Mouse (Mus musculus): ENCODE data around the gene Ncapd2. TPM values are rescaled to one million over a fixed set of nuclear protein-coding genes. Genes with fewer than 3 reads are reported as not detected.

Ncapd2 gene
- polyA plus RNA-seq, 1 experiment = 78.5 TPM

GRCm38 (mm10) chr6:125147329-125147728, 44.2 kb downstream of the Ncapd2 start:
- Histone ChIP-seq H3K9me3 (ENCODE audit: control insufficient read depth, low read length) (no peaks in the 10 kb centered on the region), H3K36me3 (ENCODE audit: control insufficient read depth) (peaks cover 64% of the 10 kb centered on the region), H3K4me1 (ENCODE audit: control insufficient read depth) (peaks cover 68% of the 10 kb centered on the region), H3K4me3 (replicated peaks) (no peak overlapping the region), H3K27me3 (ENCODE audit: control insufficient read depth) (no peaks in the 10 kb centered on the region)
- no peak for TF ChIP-seq GATA1 (IDR thresholded peaks at IDR 0.05; ENCODE audit: low read length)
- TF ChIP-seq TAL1 (IDR thresholded peaks at IDR 0.05; ENCODE audit: low read length) = no peak

GRCm38 (mm10) chr6:125146797-125147196, 44.7 kb downstream of the Ncapd2 start:
- TF ChIP-seq TAL1 (IDR thresholded peaks at IDR 0.05; ENCODE audit: low read length) (no peak), GATA1 (IDR thresholded peaks at IDR 0.05; ENCODE audit: low read length) (no peak)
- H3K4me3 ChIP-seq (replicated peaks) = peak overlapping the region; percentile 93
- H3K9me3 ChIP-seq (ENCODE audit: control insufficient read depth, low read length) = no peaks in the 10 kb centered on the region
- peaks cover 65% of the 10 kb centered on the region for H3K36me3 ChIP-seq (ENCODE audit: control insufficient read depth)
- peaks cover 63% of the 10 kb centered on the region for H3K4me1 ChIP-seq (ENCODE audit: control insufficient read depth)
- H3K27me3 ChIP-seq (ENCODE audit: control insufficient read depth) = no peaks in the 10 kb centered on the region

GRCm38 (mm10) chr6:125146148-125146547, 45.4 kb downstream of the Ncapd2 start:
- H3K4me1 ChIP-seq (ENCODE audit: control insufficient read depth) = peaks cover 58% of the 10 kb centered on the region

GRCm38 (mm10) chr6:125145479-125145951, 46.0 kb downstream of the Ncapd2 start:
- TF ChIP-seq GATA1 (IDR thresholded peaks at IDR 0.05; ENCODE audit: low read length) = no peak
- no peak for TF ChIP-seq TAL1 (IDR thresholded peaks at IDR 0.05; ENCODE audit: low read length)
- peaks cover 68% of the 10 kb centered on the region for H3K36me3 ChIP-seq (ENCODE audit: control insufficient read depth)
- H3K4me3 ChIP-seq (replicated peaks) = peak overlapping the region; percentile 93
- H3K9me3 ChIP-seq (ENCODE audit: control insufficient read depth, low read length) = no peaks in the 10 kb centered on the region
- H3K4me1 ChIP-seq (ENCODE audit: control insufficient read depth) = peaks cover 55% of the 10 kb centered on the region
- no peaks in the 10 kb centered on the region for H3K27me3 ChIP-seq (ENCODE audit: control insufficient read depth)

More at GRCm38 (mm10) chr6:125146148-125146547, 45.4 kb downstream of the Ncapd2 start:
- Histone ChIP-seq H3K9me3 (ENCODE audit: control insufficient read depth, low read length) (no peaks in the 10 kb centered on the region), H3K36me3 (ENCODE audit: control insufficient read depth) (peaks cover 66% of the 10 kb centered on the region), H3K4me3 (replicated peaks) (peak overlapping the region; percentile 93), H3K27me3 (ENCODE audit: control insufficient read depth) (no peaks in the 10 kb centered on the region)
- TF ChIP-seq TAL1 (IDR thresholded peaks at IDR 0.05; ENCODE audit: low read length) (no peak), GATA1 (IDR thresholded peaks at IDR 0.05; ENCODE audit: low read length) (no peak)

GRCm38 (mm10) chr6:125145001-125145400, 46.5 kb downstream of the Ncapd2 start, which contains the start of gene Iffo1:
Gene Iffo1 (plus strand): TSS chr6:125145241.
- Histone ChIP-seq H3K36me3 (ENCODE audit: control insufficient read depth) (peaks cover 73% of the 10 kb centered on the region), H3K4me3 (replicated peaks) (peak within 1 kb of the TSS; percentile 93), H3K27me3 (ENCODE audit: control insufficient read depth) (no peaks in the 10 kb centered on the region), H3K9me3 (ENCODE audit: control insufficient read depth, low read length) (no peaks in the 10 kb centered on the region), H3K4me1 (ENCODE audit: control insufficient read depth) (peaks cover 55% of the 10 kb centered on the region)
- TF ChIP-seq GATA1 (IDR thresholded peaks at IDR 0.05; ENCODE audit: low read length) (0 out of 2 replicates have a peak, but pooled peaks have one; percentile 7), TAL1 (IDR thresholded peaks at IDR 0.05; ENCODE audit: low read length) (no peak)

- no peak overlapping the region for H3K4me3 ChIP-seq (replicated peaks)
- H3K4me1 ChIP-seq (ENCODE audit: control insufficient read depth) = peaks cover 51% of the 10 kb centered on the region
- peaks cover 74% of the 10 kb centered on the region for H3K36me3 ChIP-seq (ENCODE audit: control insufficient read depth)
- TF ChIP-seq TAL1 (IDR thresholded peaks at IDR 0.05; ENCODE audit: low read length) (no peak), GATA1 (IDR thresholded peaks at IDR 0.05; ENCODE audit: low read length) (no peak)
- no peaks in the 10 kb centered on the region for H3K9me3 ChIP-seq (ENCODE audit: control insufficient read depth, low read length)
- H3K27me3 ChIP-seq (ENCODE audit: control insufficient read depth) = no peaks in the 10 kb centered on the region
Measured at GRCm38 (mm10) chr6:125143904-125144303, 47.6 kb downstream of the Ncapd2 start.

- no peak overlapping the region for H3K4me3 ChIP-seq (replicated peaks)
- peaks cover 73% of the 10 kb centered on the region for H3K36me3 ChIP-seq (ENCODE audit: control insufficient read depth)
- H3K4me1 ChIP-seq (ENCODE audit: control insufficient read depth) = peaks cover 43% of the 10 kb centered on the region
- no peaks in the 10 kb centered on the region for H3K9me3 ChIP-seq (ENCODE audit: control insufficient read depth, low read length)
- TF ChIP-seq GATA1 (IDR thresholded peaks at IDR 0.05; ENCODE audit: low read length) = no peak
- TF ChIP-seq TAL1 (IDR thresholded peaks at IDR 0.05; ENCODE audit: low read length) = no peak
- no peaks in the 10 kb centered on the region for H3K27me3 ChIP-seq (ENCODE audit: control insufficient read depth)
Measured at GRCm38 (mm10) chr6:125143128-125143527, 48.4 kb downstream of the Ncapd2 start.

GRCm38 (mm10) chr6:125142436-125142835, 49.1 kb downstream of the Ncapd2 start:
- TF ChIP-seq GATA1 (IDR thresholded peaks at IDR 0.05; ENCODE audit: low read length) (no peak), TAL1 (IDR thresholded peaks at IDR 0.05; ENCODE audit: low read length) (no peak)
- Histone ChIP-seq H3K36me3 (ENCODE audit: control insufficient read depth) (peaks cover 73% of the 10 kb centered on the region), H3K4me3 (replicated peaks) (no peak overlapping the region), H3K4me1 (ENCODE audit: control insufficient read depth) (peaks cover 38% of the 10 kb centered on the region), H3K9me3 (ENCODE audit: control insufficient read depth, low read length) (no peaks in the 10 kb centered on the region), H3K27me3 (ENCODE audit: control insufficient read depth) (no peaks in the 10 kb centered on the region)

- Histone ChIP-seq H3K36me3 (ENCODE audit: control insufficient read depth) (peaks cover 86% of the 10 kb centered on the region), H3K27me3 (ENCODE audit: control insufficient read depth) (no peaks in the 10 kb centered on the region), H3K9me3 (ENCODE audit: control insufficient read depth, low read length) (no peaks in the 10 kb centered on the region), H3K4me3 (replicated peaks) (no peak overlapping the region), H3K4me1 (ENCODE audit: control insufficient read depth) (peaks cover 11% of the 10 kb centered on the region)
- no peak for TF ChIP-seq TAL1 (IDR thresholded peaks at IDR 0.05; ENCODE audit: low read length)
- TF ChIP-seq GATA1 (IDR thresholded peaks at IDR 0.05; ENCODE audit: low read length) = no peak
Measured at GRCm38 (mm10) chr6:125139747-125140146, 51.8 kb downstream of the Ncapd2 start.
